Mouse (Mus musculus): ENCODE results near the gene Vmn1r127.
"Not testable (repeated sequence)": the region's sequence is repeated elsewhere in the genome, so short reads cannot be mapped to it uniquely, and the experiment has no call there.

Gene Vmn1r127

DNA sequence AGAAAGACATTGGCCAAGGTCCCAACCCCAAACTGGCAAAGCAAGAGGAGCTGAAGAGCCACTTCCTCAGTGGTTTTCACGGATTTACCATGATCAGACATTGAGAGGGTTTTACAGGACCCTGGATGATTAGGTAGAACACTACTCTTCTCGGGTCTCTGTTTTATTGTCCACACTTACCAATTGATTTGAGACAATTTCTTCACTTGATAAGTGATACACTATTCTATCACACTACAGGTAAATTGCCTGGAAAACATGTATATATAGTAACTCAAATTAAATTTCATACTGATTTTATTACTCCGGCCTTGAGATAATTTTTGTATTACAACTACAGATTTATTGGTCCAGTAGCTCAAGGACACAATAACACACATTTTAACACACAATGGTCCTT, at the start of gene Vmn1r127:
Gene Vmn1r127 (minus strand): TSS at position 101 of the 400 bp plus-strand sequence.
- not testable (repeated sequence) for DNase-seq (ENCODE audit: low spot score)

DNA sequence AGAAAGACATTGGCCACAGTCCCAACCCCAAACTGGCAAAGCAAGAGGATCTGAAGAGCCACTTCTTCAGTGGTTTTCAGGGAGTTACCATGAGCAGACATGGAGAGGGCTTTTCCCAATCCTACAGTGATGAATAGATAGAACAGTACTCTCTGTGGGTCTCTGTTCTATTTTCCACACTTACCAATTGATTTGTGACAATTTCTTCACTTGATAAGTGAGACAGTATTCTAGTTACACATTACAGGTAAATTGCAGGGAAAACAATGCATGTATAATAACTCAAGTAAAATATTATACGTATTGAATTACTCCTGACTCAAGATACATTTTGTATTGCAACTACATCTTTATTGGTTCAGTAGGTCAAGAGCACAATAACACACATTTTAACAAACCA, 41.5 kb upstream of the Vmn1r127 start, which contains the start of gene Vmn1r129:
Gene Vmn1r129 (minus strand): TSS at position 101 of the 400 bp plus-strand sequence.
- not testable (repeated sequence) for DNase-seq (ENCODE audit: low spot score)

DNA sequence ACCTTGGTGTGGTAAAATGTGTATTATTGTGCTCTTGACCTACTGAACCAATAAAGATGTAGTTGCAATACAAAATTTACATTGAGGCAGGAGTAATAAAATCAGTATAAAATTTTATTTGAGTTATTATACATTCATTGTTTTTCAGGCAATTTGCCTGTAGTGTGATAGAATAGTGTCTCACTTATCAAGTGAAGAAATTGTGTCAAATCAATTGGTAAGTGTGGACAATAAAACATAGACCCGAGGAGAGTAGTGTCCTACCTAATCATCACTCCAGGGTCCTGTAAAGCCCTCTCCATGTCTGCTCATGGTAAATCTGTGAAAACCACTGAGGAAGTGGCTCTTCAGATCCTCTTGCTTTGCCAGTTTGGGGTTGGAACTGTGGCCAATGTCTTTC, 29.4 kb upstream of the Vmn1r127 start, which contains the start of gene Vmn1r128:
Gene Vmn1r128 (plus strand): TSS at position 301 of the 400 bp plus-strand sequence.
- not testable (repeated sequence) for DNase-seq (ENCODE audit: low spot score)

DNA sequence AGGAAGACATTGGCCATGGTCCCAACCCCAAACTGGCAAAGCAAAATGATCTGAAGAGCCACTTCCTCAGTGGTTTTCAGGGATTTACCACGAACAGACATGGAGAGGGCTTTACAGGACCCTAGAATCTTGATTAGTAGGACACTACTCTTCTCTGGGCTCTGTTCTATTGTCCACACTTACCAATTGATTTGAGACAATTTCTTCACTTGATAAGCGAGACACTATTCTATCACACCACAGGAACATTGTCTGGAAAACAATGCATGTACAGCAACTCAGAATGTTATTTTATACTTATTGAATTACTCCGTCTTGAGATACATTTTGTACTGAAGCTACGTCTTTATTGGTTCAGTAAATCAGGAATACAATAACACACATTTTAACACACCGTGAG, 18.3 kb downstream of the Vmn1r127 start, which contains the start of gene Vmn1r126:
Gene Vmn1r126 (minus strand): TSS at position 101 of the 400 bp plus-strand sequence.
- DNase-seq (ENCODE audit: low spot score) = not testable (repeated sequence)

DNA sequence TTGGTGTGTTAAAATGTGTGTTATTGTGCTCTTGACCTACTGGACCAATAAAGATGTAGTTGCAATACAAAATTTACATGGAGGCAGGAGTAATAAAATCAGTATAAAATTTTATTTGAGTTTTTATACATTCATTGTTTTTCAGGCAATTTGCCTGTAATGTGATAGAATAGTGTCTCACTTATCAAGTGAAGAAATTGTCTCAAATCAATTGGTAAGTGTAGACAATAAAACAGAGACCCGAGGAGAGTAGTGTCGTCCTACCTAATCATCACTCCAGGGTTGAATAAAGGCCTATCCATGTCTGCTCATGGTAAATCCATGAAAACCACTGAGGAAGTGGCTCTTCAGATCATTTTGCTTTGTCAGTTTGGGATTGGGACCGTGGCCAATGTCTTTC, 47.8 kb downstream of the Vmn1r127 start, which contains the start of gene Vmn1r125:
Gene Vmn1r125 (plus strand): TSS at position 301 of the 400 bp plus-strand sequence.
- DNase-seq (ENCODE audit: low spot score) = not testable (repeated sequence)
